Mouse (Mus musculus) mouse embryonic stem cell (cell line): Measurements from ENCODE around the gene Mmrn2.

Source experiments
- in situ Hi-C, 2 experiments: fragments of 300-500 bp; cut with MboI; formaldehyde crosslinking; loops; 1 replicate in 1 of 2; 3 replicates in 1 of 2; pipeline ENCODE4 v1.14.3; 2019 to 2020; ENCODE audit warnings: low sequenced_read_pairs in 2 of 2, low pct_unique_long_range_greater_than_20kb in 1 of 2, mixed read lengths in 1 of 2; ENCODE audit not compliant: unreplicated experiment in 1 of 2

The Mmrn2 gene

GRCm38 (mm10) chr14:34375415-34375904, at the start of gene Mmrn2:
Mmrn2 (plus strand) TSS chr14:34375465.
- in situ Hi-C loops: no loop called here

GRCm38 (mm10) chr14:34326606-34327005, 48.7 kb upstream of the Mmrn2 start:
- in situ Hi-C loops: loop anchor here in 1 of 2 experiments (25.0 kb wide), 1 partner anchor 411 kb away; no protein-coding TSS in a partner anchor

GRCm38 (mm10) chr14:34327618-34328017, 47.6 kb upstream of the Mmrn2 start:
- in situ Hi-C loops: loop anchor here in 1 of 2 experiments (25.0 kb wide), 1 partner anchor 410 kb away; no protein-coding TSS in a partner anchor

GRCm38 (mm10) chr14:34330657-34331158, 44.6 kb upstream of the Mmrn2 start:
- in situ Hi-C loops: loop anchor here in 1 of 2 experiments (25.0 kb wide), 1 partner anchor 407 kb away; no protein-coding TSS in a partner anchor

- in situ Hi-C loops: loop anchor here in 1 of 2 experiments (25.0 kb wide), 1 partner anchor 405 kb away; no protein-coding TSS in a partner anchor
Measured at GRCm38 (mm10) chr14:34331886-34332285, 43.4 kb upstream of the Mmrn2 start.

GRCm38 (mm10) chr14:34332476-34332875, 42.8 kb upstream of the Mmrn2 start:
- in situ Hi-C loops: loop anchor here in 1 of 2 experiments (25.0 kb wide), 1 partner anchor 405 kb away; no protein-coding TSS in a partner anchor

- in situ Hi-C loops: loop anchor here in 1 of 2 experiments (25.0 kb wide), 1 partner anchor 398 kb away; no protein-coding TSS in a partner anchor
Measured at GRCm38 (mm10) chr14:34339446-34339845, 35.8 kb upstream of the Mmrn2 start.

GRCm38 (mm10) chr14:34341993-34342392, 33.3 kb upstream of the Mmrn2 start:
- in situ Hi-C loops: loop anchor here in 1 of 2 experiments (25.0 kb wide), 1 partner anchor 395 kb away; no protein-coding TSS in a partner anchor

- in situ Hi-C loops: loop anchor here in 1 of 2 experiments (25.0 kb wide), 1 partner anchor 394 kb away; no protein-coding TSS in a partner anchor
Measured at GRCm38 (mm10) chr14:34343078-34343477, 32.2 kb upstream of the Mmrn2 start.

- in situ Hi-C loops: loop anchor here in 1 of 2 experiments (25.0 kb wide), 1 partner anchor 393 kb away; no protein-coding TSS in a partner anchor
Measured at GRCm38 (mm10) chr14:34344361-34344760, 30.9 kb upstream of the Mmrn2 start.

GRCm38 (mm10) chr14:34345771-34346566, 29.3 kb upstream of the Mmrn2 start:
- in situ Hi-C loops: loop anchor here in 1 of 2 experiments (25.0 kb wide), 1 partner anchor 391 kb away; no protein-coding TSS in a partner anchor

GRCm38 (mm10) chr14:34347084-34347483, 28.2 kb upstream of the Mmrn2 start:
- in situ Hi-C loops: loop anchor here in 1 of 2 experiments (25.0 kb wide), 1 partner anchor 390 kb away; no protein-coding TSS in a partner anchor

- in situ Hi-C loops: loop anchor here in 1 of 2 experiments (25.0 kb wide), 1 partner anchor 389 kb away; no protein-coding TSS in a partner anchor
Measured at GRCm38 (mm10) chr14:34348301-34348700, 27.0 kb upstream of the Mmrn2 start.

GRCm38 (mm10) chr14:34349007-34349406, 26.3 kb upstream of the Mmrn2 start:
- in situ Hi-C loops: loop anchor here in 1 of 2 experiments (25.0 kb wide), 1 partner anchor 388 kb away; no protein-coding TSS in a partner anchor

GRCm38 (mm10) chr14:34351660-34352059, 23.6 kb upstream of the Mmrn2 start:
- in situ Hi-C loops: no loop called here

GRCm38 (mm10) chr14:34352523-34352922, 22.7 kb upstream of the Mmrn2 start:
- in situ Hi-C loops: no loop called here

GRCm38 (mm10) chr14:34353326-34353725, 21.9 kb upstream of the Mmrn2 start:
- in situ Hi-C loops: no loop called here

GRCm38 (mm10) chr14:34354456-34354855, 20.8 kb upstream of the Mmrn2 start:
- in situ Hi-C loops: no loop called here

- in situ Hi-C loops: no loop called here
Measured at GRCm38 (mm10) chr14:34355301-34355700, 20.0 kb upstream of the Mmrn2 start, which contains the start of gene Fam25c. Fam25c (minus strand) TSS chr14:34355433.
